Mouse (Mus musculus): ENCODE results near the gene Rap1b.

DNA sequence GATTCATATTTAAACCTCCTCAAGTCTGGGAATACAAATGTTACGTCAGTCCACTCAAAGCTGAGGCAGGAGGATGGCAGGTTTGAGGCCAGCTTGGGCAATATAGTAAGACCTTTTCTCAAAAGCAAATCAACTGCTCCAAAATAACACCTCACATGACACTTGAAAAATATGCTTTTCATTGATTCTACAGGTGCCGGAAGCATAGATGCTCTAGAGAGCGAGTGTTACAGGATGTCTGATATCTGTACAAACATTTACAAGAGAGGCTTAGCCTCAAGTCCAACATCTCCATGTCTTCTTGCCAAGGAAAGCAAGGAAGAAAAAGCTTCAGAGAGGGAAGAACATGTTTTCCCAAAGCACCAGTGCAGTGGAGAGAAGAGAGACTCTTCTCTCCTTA, 6.1 kb downstream of the Rap1b start:
- TF ChIP-seq CTCF (IDR thresholded peaks at IDR 0.05; ENCODE audit: low read depth) (no peak), EP300 (optimal IDR thresholded peaks at IDR 0.05) (no peak)

Data from stomach, postnatal 0 days (tissue).